Mouse (Mus musculus) olfactory bulb, adult 2 months (tissue): Measurements from ENCODE around the gene Gm20547.

Experiments
- CTCF ChIP-seq: fragments of 200-500 bp; IDR thresholded peaks from 2 replicates; pipeline ENCODE4 v1.5.1; 2012; ENCODE audit warnings: low read depth, mild to moderate bottlenecking, low read length, moderate library complexity; ENCODE audit not compliant: insufficient read depth
- POLR2A ChIP-seq: fragments of 200-500 bp; IDR thresholded peaks from 2 replicates; pipeline ENCODE4 v1.6.1; 2012; ENCODE audit warnings: mild to moderate bottlenecking, low read depth, low read length, moderate library complexity; ENCODE audit not compliant: insufficient read depth

DNA sequence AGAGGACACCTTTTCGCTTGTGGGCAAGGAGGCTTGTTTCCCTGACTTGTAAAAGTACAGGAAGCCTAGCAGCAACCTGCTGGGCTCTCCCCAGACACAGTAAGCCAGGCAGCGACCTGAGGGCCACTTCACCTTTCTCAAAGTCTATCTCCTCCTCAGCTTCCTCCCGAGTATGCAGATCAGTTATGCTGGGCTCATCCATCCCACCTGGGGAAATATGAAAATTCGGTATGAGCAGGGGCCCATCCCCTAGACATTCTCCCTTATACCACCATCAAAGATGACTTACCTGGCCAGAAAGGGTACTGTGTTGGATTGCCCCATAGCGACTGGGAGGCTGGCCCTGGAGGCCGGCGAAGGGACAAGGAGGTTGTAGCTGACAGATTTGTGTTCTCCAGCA, 34.2 kb downstream of the Gm20547 start:
- TF ChIP-seq CTCF (no peak), POLR2A (no peak)
